Mouse (Mus musculus) spleen, postnatal 14 days (tissue): ENCODE data around the gene 4931428L18Rik.
"Not testable (repeated sequence)": the region's sequence is repeated elsewhere in the genome, so short reads cannot be mapped to it uniquely, and the experiment has no call there.

ENCODE experiments used
- DNase-seq, 2 experiments: peaks; one replicate each; pipeline ENCODE4 v3.0.0; 2021 to 2022; ENCODE audit warnings: low spot score in 2 of 2

Gene 4931428L18Rik

GRCm38 (mm10) chr1:31058861-31059351, 163.6 kb downstream of the 4931428L18Rik start:
- DNase-seq, result no peak

DNA sequence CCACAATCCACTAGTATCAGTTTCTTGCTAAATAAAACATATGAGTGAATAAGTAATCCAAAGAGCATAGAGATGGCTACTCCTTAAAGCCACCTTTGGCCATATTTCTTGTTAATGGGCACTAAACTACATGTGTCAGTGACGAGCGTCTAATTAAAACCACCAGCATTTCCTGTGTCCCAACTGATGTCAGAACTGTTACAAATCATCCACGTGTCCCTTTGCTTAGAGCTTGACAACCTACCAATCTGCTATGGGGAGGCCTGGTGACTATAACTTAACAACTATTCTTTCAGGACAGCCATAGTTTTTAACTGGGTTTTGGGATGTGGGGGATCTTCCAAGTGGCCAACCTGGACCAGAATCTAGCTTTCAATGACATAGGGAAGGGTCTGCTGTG, 164.3 kb downstream of the 4931428L18Rik start:
- no peak for DNase-seq

GRCm38 (mm10) chr1:31051370-31051921, 171.0 kb downstream of the 4931428L18Rik start:
- no peak for DNase-seq

- DNase-seq, result no peak
Measured at GRCm38 (mm10) chr1:31049954-31050652, 172.4 kb downstream of the 4931428L18Rik start.

- no peak for DNase-seq
Measured at GRCm38 (mm10) chr1:31043208-31043607, 179.3 kb downstream of the 4931428L18Rik start.

DNA sequence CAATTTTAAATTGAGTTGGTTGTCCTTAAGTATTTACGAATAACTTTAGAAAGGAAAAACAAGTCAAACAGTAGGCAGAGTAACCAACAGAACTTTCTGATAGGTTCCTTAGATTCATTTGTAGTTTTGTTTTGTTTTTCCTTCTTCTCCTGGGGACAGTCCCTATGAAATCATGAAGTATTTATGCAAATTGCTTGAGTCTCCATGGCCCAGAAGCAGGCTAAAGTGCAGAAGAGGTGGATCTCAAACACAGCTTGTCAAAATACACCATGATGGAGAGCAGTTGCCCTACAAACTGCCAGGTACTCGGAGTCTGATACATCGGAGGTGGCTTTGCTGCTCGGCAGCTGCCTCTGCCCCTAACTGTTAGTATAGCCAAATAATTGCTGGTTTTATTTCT, 179.7 kb downstream of the 4931428L18Rik start:
- DNase-seq, result no peak

DNA sequence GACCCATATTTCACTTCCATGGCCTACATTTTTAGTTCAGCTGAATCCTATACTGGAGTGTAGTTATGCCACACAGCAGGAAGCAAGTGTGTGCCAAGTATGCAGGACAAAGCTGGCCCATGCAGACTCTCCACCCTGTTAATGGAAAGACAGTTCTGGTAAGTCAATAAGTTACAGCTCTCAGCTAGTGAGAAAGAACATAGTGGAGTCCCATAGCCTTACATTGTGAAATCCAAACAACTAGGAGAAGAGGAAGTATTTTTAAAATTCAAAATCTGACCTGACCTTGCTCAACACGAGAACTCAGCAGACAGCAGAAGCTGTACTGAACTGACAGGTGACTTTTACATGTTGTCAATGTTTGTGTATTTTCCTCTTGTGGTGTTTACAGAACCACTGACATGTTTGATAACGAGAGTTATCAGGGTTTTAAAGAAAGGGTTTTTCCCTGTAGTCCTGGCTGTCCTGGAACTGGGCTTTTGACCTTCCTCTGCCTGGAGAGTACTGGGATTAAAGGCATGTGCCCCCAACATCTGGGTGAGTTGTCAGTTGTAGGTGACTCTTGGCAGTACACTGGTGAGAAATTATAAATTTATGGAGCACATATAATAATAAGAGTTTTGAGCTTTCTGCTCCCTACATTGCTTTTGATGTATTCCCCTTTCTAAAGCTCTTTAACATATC, 188.5 kb downstream of the 4931428L18Rik start:
- DNase-seq, result no peak

DNA sequence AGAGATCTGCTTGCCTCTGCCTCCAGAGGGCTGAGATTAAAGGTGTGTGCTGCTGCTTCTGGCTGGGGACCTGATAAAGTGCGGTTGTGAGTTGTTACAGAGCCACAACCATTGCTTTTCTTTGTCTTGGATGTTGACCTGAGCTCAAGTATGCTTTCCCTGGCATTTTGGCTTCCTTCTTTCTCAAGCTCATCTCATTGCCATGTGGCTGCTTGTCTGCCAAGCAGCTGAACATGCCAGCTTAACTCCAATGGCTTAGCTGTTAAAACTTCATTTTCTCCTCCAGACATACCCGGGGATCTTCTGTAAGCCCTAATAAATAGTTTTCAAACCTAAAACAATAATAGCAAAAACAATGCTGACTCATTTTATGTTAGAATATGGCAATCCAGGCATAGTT, 190.1 kb downstream of the 4931428L18Rik start:
- no peak for DNase-seq

- no peak for DNase-seq
Measured at GRCm38 (mm10) chr1:31023173-31023572, 199.3 kb downstream of the 4931428L18Rik start.

- DNase-seq, result no peak
Measured at GRCm38 (mm10) chr1:31019283-31019682, 203.2 kb downstream of the 4931428L18Rik start.

DNA sequence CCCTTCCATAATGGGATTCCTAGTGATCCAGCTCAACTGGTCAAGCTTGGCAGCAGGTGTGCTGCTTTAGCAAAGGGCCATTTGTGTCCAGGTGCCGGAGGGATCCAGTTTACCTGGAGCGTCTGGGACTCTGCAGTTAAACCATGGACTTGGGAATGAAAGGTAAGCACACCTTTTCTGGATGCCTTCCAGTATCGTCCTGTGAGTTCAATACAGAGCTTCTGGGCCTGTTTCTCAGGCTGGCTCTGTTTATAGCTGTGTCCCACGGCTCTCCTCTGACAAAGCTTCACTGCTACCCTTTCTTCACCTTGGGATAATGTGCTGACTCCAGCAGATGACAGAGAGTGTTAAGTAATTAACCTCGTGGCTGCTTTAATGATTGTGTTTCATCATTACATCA, 205.1 kb downstream of the 4931428L18Rik start:
- no peak for DNase-seq

DNA sequence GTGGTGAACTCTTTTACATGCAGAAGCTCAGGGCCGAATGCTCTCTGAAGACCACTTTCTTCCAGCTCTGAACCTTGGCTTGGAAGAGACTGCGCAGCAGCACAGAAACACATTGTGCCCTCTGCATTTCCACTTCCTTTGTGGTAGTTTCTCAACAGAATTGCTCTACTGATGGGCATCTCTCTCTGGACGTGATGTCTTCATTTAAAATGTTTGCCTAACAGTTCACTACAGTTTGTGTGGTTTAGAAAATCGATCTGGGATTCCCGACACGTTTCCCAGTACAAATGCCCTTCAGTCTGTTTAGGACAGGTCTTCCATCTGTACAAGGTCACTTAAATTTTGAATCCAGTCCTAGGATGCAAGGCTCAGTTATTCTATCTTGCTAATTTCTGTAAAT, 206.4 kb downstream of the 4931428L18Rik start:
- no peak for DNase-seq

GRCm38 (mm10) chr1:31015261-31015660, 207.2 kb downstream of the 4931428L18Rik start:
- no peak for DNase-seq

GRCm38 (mm10) chr1:30977868-30978267, 244.6 kb downstream of the 4931428L18Rik start, which contains the start of gene AC153137.1:
Gene AC153137.1, minus strand, starts transcription at chr1:30977968.
- DNase-seq, result not testable (repeated sequence)

DNA sequence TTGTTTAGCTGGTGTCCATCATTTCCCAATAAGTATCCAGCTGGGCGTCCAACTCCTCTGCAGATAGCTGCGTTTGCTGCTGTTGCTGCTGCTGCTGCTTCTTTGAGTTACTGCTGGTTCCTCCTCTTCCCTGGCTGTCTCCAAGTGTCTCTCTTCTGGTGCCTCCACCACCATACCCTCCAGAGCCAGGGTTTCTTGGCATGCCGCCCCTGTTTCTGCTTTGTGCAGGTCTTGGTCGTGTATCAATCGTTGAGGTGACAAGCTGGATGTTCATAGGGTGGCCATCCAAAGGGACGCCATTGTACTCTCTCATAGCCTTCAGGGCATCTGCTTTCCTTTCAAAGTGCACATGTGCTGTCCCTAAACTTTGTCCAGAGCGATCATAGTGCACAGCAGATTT, 245.2 kb downstream of the 4931428L18Rik start:
- DNase-seq, result not testable (repeated sequence)

- no peak for DNase-seq
Measured at GRCm38 (mm10) chr1:30951795-30952194, 270.7 kb downstream of the 4931428L18Rik start.

DNA sequence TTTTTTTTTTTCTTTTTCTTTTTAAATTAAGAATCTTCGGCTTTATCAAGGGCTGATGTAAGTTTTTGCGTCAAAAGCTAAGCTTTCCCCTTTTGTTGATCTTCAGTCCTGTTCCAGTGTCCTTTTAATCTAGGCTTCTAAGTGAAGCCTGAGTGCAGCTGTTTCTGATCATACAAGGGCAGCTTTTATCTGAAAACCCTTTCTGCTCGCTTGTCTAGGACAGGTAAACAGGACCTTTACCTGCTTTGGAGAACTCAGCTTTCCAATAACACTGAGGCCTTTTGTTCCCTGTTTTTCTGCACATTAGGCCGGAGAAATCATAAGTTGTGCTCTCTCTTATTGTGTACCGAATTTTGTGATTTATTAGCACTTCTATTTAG, 272.0 kb downstream of the 4931428L18Rik start:
- DNase-seq, result no peak

- DNase-seq, result peak; percentile 92 to 96
Measured at GRCm38 (mm10) chr1:30949710-30950455, 272.6 kb downstream of the 4931428L18Rik start.

GRCm38 (mm10) chr1:30948950-30949639, 273.4 kb downstream of the 4931428L18Rik start:
- peak; percentile 25 to 44 for DNase-seq

- DNase-seq, result peak in 1 of 2 experiments; percentile 21
Measured at GRCm38 (mm10) chr1:30948361-30948949, 274.0 kb downstream of the 4931428L18Rik start.
